Mouse (Mus musculus) neutrophil, adult 59 days (primary cell): Measurements from ENCODE around the gene Hypk. TPM values are rescaled to one million over a fixed set of nuclear protein-coding genes. Genes with fewer than 3 reads are reported as not detected.

Source experiments
- total RNA-seq, 2 experiments: library from RNA; stranded (reverse); gene quantifications; 1 replicate in 1 of 2; 2 replicates in 1 of 2; pipeline ENCODE4 v1.2.4; 2023

Hypk gene
- total RNA-seq: 10 to 100 TPM; 28.7 to 28.9 TPM

GRCm38 (mm10) chr2:121452990-121453389 is at the start of gene Hypk:
Gene Hypk, plus strand, starts transcription at chr2:121453290.

GRCm38 (mm10) chr2:121413387-121414042 is 39.6 kb upstream of the Hypk start, which contains the start of the genes Pdia3 and Catsper2:
Gene Pdia3, plus strand, starts transcription at chr2:121413775.
Gene Catsper2, minus strand, starts transcription at chr2:121413792.

DNA sequence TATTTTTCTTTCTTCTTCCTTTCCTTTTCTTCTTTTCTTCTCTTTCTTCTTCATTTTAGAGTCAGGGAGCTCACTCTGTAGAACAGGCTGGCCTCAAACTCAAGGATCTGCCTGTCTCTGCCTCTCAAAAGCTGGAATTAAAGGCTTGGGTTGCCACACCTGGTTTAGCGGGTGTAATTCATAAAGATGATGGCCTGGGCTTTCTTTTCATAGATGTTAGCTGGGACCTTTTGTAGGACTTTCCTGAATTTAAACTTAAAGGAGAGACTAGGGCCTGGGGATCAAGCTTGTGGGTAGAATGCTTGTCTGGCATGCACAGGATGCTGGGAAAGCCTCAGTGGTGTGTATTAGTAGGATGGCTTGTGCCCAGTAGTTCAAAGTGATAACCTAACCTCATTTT is 8.9 kb upstream of the Hypk start, which contains the start of gene Ell3:
Gene Ell3 (minus strand): TSS at position 101 of the 400 bp plus-strand sequence.

GRCm38 (mm10) chr2:121448739-121449535 is 4.2 kb upstream of the Hypk start, which contains the start of gene Serf2:
Gene Serf2, plus strand, starts transcription at chr2:121449195.

DNA sequence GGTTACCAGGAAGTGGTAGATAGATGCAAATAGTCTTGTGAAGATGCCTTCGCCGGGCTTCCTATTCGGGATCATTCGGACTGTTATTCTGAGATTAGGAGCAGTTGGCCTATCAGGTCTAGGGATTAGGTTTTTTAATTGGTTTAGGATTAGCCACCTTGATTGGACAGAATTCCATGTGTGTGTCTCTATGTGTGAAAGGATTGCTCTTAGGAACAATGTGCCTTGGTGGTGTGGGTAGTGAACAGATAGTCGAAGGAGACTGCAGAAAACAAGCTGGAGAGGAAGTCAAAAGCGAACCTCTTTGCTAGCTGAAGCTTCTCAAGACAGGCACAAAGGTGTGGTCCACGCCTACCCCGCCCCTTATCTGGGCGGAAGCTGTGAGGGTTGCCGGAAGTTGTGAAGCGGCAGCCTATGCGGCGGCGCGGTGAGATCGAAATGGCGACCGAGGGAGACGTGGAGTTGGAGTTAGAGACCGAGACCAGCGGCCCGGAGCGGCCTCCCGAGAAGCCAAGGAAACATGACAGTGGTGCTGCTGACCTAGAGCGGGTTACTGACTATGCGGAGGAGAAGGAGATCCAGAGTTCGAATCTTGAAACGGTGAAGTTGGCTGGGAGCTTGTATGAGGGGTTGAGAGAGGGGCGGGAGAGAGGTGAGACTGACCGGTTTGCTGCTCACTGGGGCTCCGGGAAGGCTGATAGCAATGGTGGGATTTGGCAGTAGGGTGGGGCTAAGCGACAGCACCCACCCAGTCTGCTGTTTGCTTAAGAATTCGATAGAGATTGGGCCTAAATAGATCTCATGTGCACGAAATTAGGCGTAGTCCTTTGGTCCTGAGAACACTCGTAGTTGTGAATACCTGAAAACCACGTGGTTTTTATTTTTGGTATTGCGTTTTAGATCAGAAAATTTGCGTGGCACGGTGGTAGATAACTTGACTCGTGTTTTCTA is 3.9 kb downstream of the Hypk start, which contains the start of gene Serinc4:
Gene Serinc4 (minus strand): TSS at position 90 of the 951 bp plus-strand sequence.

GRCm38 (mm10) chr2:121473301-121474179 is 20.4 kb downstream of the Hypk start, which contains the start of gene Mfap1b:
Gene Mfap1b, minus strand, starts transcription at chr2:121474067.

DNA sequence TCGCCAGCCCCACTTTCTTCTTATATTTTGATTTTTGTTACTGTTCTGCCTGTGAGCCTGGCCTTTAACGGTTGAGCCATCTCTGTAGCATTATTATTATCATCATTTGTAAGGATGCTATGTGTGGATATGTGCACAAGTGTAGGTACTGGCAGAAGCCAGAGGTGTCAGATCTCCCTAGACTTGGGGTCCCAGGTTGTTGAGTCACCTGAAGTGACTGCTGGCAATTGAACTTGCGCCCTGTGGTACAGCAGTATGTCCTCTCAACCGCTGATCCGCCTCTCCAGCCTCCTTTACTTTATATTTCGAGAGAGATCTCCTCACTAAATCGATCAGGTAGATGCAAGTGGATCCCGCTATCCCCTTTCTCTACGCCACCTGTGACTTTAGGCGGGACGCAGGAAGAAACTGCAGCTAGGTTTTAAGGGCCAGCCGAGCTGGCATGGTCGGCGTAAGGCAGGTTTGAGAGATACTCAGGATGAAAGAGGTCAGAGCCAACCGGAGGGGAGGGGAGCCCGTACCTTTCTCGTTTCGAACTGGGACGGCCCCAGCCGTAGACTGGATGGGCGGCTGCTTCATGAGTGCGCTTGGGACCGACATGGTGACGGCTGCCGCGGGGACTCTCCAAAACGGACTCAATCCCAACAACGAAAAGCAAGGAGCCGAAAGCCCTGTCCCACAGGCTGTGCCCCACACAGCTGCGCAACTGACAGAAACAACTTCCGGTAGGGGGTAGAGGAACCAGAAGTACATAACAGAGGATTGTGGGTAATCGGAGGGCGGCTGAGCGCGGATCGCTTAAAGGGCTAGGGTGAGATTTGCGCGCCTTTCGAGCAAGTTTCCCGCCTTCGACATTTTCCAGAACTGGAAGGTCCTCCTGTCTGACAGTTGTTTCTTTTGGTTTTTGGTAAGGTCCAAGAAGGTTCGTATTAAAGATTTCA is 53.1 kb downstream of the Hypk start, which contains the start of the genes Mfap1a and Wdr76:
Gene Mfap1a (minus strand): TSS at position 724 of the 941 bp plus-strand sequence.
Gene Wdr76 (plus strand): TSS at position 782 of the 941 bp plus-strand sequence.

Other genes starting within 250 kb of the Hypk start
- 10 to 100 TPM; 20.1 to 27.0 TPM for gene Trp53bp1, start 181.9 kb upstream of the Hypk start, total RNA-seq
- gene Map1a, start 163.7 kb upstream of the Hypk start, total RNA-seq: under 1 TPM; 0.11 TPM
- gene Ppip5k1, start 97.9 kb upstream of the Hypk start, total RNA-seq: 10 to 100 TPM; 10.7 to 14.3 TPM
- gene Ckmt1, start 95.6 kb upstream of the Hypk start, total RNA-seq: not detected
- under 1 TPM; 0.11 to 0.42 TPM for gene Strc, start 66.1 kb upstream of the Hypk start, total RNA-seq
- gene Pdia3, start 39.5 kb upstream of the Hypk start, total RNA-seq: 100 to 1,000 TPM; 134 to 166 TPM
- gene Catsper2, start 39.5 kb upstream of the Hypk start, total RNA-seq: under 1 TPM; 0.64 TPM
- gene Ell3, start 9.0 kb upstream of the Hypk start, total RNA-seq: under 1 TPM in 1 of 2 experiments, not detected in 1; 0.42 TPM
- 100 to 1,000 TPM; 376 to 437 TPM for gene Serf2, start 4.1 kb upstream of the Hypk start, total RNA-seq
- under 1 TPM; 0.36 to 0.77 TPM for gene Serinc4, start 3.5 kb downstream of the Hypk start, total RNA-seq
- 10 to 100 TPM; 32.7 to 35.2 TPM for gene Mfap1b, start 20.8 kb downstream of the Hypk start, total RNA-seq
- gene Mfap1a, start 53.4 kb downstream of the Hypk start, total RNA-seq: 10 to 100 TPM; 34.1 to 35.0 TPM
- gene Wdr76, start 53.4 kb downstream of the Hypk start, total RNA-seq: 10 to 100 TPM; 16.8 to 18.5 TPM